Mouse (Mus musculus): ENCODE results near the gene Ambra1. TPM values are rescaled to one million over a fixed set of nuclear protein-coding genes. Genes with fewer than 3 reads are reported as not detected.
A peak's percentile ranks its signal among the peaks of the same experiment; 100 is the strongest.

The Ambra1 gene
- 18.6 and 21.1 TPM in 2 replicates for polyA plus RNA-seq (2014; fragmentation: Nextera tagmentation; extraction: Ambion mirVana)

DNA sequence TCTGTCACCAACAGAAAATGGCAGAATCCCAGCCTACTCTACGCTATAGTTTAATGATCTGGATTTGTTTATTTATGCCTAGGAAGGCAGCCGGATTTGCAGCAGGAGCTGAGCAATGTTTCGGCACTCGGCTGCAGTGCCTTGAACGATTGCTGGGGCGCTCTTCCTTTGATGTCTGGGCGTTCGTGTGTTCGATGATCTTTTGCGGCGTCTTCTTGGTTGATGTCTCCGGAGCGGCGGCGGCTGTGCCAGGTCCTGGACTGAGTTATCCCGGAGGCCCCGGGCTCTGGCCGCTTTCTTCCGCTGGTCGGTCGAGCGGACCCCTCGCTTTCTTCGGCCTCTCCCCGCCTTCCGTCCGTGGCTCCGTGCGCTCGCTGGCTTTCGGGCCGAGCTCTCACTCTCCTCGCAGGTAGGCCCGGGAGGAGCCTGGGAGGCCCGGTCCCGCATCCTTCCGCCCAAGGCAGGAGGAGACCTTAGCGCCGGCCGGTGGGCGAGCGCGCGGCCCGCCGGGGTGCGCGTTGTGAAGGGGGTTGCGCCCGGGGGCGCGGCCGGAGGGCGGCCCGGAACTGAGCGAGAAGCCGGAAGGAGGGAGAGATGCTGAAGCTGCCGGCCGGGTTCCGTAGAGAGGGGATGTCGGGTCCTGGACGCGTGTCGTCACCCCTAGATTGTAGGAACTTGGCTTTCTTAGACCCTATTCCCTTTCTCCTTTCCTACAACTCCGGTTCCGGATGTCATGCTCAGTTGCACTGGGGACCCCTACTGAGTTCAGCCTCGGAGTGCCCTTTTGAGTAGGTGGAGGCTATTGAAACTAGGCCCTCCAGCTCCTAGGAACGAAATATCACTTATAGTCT, at the start of gene Ambra1:
Gene Ambra1, plus strand, starts transcription at position 164 of the 851 bp plus-strand sequence.
- under 1% methylated on average over 65 of the region's 68 CpGs for WGBS
- DNase-seq (ENCODE audit: low spot score): peak; percentile 91
- Histone ChIP-seq H3K4me1 (ENCODE audit: control insufficient read depth, insufficient read depth, low read length) (no peaks in the 10 kb centered on the region), H3K27me3 (ENCODE audit: control insufficient read depth, insufficient read depth, low read length) (no peaks in the 10 kb centered on the region), H3K27ac (replicated peaks; ENCODE audit: low read depth, low read length) (peak within 1 kb of the TSS; percentile 83), H3K9me3 (ENCODE audit: control insufficient read depth, low read length) (no peaks in the 10 kb centered on the region), H3K4me2 (ENCODE audit: low read depth, severe bottlenecking) (peak within 1 kb of the TSS; percentile 50), H3K36me3 (ENCODE audit: control insufficient read depth, insufficient read depth, low read length) (no peaks in the 10 kb centered on the region), H3K9ac (ENCODE audit: low read length) (peak within 1 kb of the TSS; percentile 90), H3K4me3 (ENCODE audit: low read depth, low read length) (peak within 1 kb of the TSS; percentile 95)
- ATAC-seq (ENCODE audit: insufficient number of reproducible peaks, low FRiP score, low TSS enrichment, low read depth): peak; percentile 80

DNA sequence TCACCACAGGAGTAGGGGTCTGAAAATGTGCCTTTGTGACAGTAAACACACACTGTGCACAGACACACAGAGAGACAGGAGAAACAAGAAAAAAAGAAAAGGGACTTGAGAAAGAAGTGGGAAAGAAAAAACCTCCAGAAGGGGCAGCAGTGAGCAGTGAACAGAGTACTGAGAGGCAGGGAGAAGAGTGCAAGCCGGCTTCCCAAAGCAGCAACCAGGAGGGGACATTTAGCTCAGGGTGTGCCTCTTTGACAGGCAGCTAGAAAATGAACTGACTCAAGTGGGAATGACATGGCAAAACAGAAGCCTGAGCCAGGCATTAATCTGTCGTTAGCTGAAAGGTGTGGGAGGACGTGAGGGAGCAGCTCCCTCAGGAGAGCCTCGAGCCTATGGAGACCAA, 47.1 kb upstream of the Ambra1 start:
- 62% methylated on average over 4 of the region's 4 CpGs for WGBS
- no peaks in the 10 kb centered on the region for H3K9me3 ChIP-seq (ENCODE audit: control insufficient read depth, low read length)
- peaks cover 7% of the 10 kb centered on the region; the same call in 1 of the 2 replicates for H3K36me3 ChIP-seq (ENCODE audit: control insufficient read depth, insufficient read depth, low read length)
- no peak overlapping the region for H3K9ac ChIP-seq (ENCODE audit: low read length)
- no peaks in the 10 kb centered on the region for H3K4me1 ChIP-seq (ENCODE audit: control insufficient read depth, insufficient read depth, low read length)
- DNase-seq (ENCODE audit: low spot score): peak; percentile 58
- H3K27ac ChIP-seq (replicated peaks; ENCODE audit: low read depth, low read length): no peak overlapping the region
- no peak overlapping the region for H3K4me2 ChIP-seq (ENCODE audit: low read depth, severe bottlenecking)
- no peak for ATAC-seq (ENCODE audit: insufficient number of reproducible peaks, low FRiP score, low TSS enrichment, low read depth)
- H3K27me3 ChIP-seq (ENCODE audit: control insufficient read depth, insufficient read depth, low read length): no peaks in the 10 kb centered on the region
- H3K4me3 ChIP-seq (ENCODE audit: low read depth, low read length): no peak overlapping the region

DNA sequence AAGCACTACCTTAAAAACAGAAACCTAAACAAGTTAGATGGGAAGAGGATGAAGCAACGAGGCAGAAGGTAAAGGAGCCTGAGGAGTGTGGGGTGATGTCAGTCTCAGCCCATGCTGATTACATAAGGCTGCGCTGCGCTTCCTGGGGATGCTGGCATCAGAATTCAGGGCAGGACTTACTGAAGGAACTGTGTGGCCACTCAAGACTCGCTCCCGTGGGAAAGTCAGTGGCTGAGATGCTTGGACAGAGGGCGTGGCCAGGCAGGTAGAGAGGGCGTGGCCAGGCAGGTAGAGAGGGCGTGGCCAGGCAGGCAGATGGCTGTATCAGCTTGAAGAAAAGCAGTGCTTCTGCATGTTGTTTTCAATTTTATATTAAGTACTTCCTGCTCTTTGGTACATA, 46.0 kb upstream of the Ambra1 start:
- H3K4me3 ChIP-seq (ENCODE audit: low read depth, low read length): no peak overlapping the region
- H3K4me1 ChIP-seq (ENCODE audit: control insufficient read depth, insufficient read depth, low read length): no peaks in the 10 kb centered on the region
- no peaks in the 10 kb centered on the region for H3K27me3 ChIP-seq (ENCODE audit: control insufficient read depth, insufficient read depth, low read length)
- DNase-seq (ENCODE audit: low spot score) (no peak), ATAC-seq (ENCODE audit: insufficient number of reproducible peaks, low FRiP score, low TSS enrichment, low read depth) (no peak)
- no peaks in the 10 kb centered on the region for H3K9me3 ChIP-seq (ENCODE audit: control insufficient read depth, low read length)
- no peak overlapping the region for H3K27ac ChIP-seq (replicated peaks; ENCODE audit: low read depth, low read length)
- WGBS: 81% methylated on average over 8 of the region's 8 CpGs
- H3K36me3 ChIP-seq (ENCODE audit: control insufficient read depth, insufficient read depth, low read length): peaks cover 4% of the 10 kb centered on the region; the same call in 1 of the 2 replicates
- H3K4me2 ChIP-seq (ENCODE audit: low read depth, severe bottlenecking): no peak overlapping the region
- H3K9ac ChIP-seq (ENCODE audit: low read length): no peak overlapping the region

DNA sequence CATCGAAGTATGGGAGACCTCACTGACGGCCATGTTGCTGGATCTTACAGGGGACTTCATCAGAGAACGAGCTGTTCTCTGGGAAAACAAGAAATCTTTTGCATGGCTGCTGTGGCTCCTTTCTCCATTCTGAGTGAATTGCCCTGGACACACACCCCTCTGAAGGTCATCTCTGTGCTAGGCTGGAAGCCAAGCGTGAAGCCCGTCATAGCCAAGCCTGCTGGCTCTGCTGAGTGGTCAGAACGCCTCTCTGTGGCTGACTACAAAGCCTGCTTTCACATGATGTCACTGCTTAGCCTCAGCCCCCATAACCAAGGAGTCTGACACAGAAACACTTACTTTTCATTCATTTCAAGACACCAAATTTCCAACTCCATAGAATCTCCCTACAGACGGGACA, 40.5 kb upstream of the Ambra1 start:
- no peak for DNase-seq (ENCODE audit: low spot score)
- Histone ChIP-seq H3K4me3 (ENCODE audit: low read depth, low read length) (no peak overlapping the region), H3K36me3 (ENCODE audit: control insufficient read depth, insufficient read depth, low read length) (peaks cover 2% of the 10 kb centered on the region; the same call in 1 of the 2 replicates), H3K9ac (ENCODE audit: low read length) (no peak overlapping the region), H3K4me1 (ENCODE audit: control insufficient read depth, insufficient read depth, low read length) (no peaks in the 10 kb centered on the region), H3K4me2 (ENCODE audit: low read depth, severe bottlenecking) (no peak overlapping the region), H3K27ac (replicated peaks; ENCODE audit: low read depth, low read length) (no peak overlapping the region), H3K27me3 (ENCODE audit: control insufficient read depth, insufficient read depth, low read length) (no peaks in the 10 kb centered on the region), H3K9me3 (ENCODE audit: control insufficient read depth, low read length) (no peaks in the 10 kb centered on the region)
- WGBS: 87% methylated on average over 7 of the region's 7 CpGs
- no peak for ATAC-seq (ENCODE audit: insufficient number of reproducible peaks, low FRiP score, low TSS enrichment, low read depth)

DNA sequence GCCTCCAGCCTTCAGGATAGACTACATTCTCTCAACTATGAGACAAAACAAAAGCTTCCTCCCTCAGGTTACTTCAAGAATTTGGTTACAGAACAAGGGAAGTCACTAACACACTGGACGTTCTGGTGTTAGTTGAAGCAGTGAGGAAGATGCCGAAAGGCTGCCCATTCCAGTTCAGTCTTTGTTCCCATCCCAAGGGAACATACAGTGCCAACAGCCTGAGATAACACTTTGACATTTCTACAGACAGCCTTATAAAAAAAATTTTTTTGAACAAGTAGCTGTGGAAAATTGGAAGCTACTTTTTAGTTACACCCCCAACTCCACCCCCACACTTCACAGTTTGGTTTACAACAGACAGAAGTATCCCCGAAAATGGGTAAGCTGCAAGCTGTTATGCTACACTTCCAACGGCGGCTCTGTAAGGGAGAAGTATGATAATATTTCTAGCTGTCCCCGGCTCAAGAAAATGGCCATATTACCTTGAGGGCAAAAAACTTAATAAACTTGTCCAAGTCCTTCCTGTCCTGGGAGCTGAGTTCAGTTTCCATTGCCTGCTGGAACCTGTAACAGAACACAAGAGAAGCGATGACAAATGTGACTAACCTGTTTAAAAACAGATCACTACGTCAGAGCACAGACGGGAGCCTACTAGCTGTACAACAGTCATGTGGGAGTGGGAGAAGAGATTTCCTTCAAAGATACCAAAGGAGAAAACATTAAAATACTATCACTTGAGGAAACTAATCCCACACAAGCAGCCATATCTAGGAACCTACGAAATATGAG, 34.3 kb upstream of the Ambra1 start:
- 90% methylated on average over 10 of the region's 10 CpGs for WGBS
- Histone ChIP-seq H3K9ac (ENCODE audit: low read length) (no peak overlapping the region), H3K9me3 (ENCODE audit: control insufficient read depth, low read length) (no peaks in the 10 kb centered on the region), H3K4me1 (ENCODE audit: control insufficient read depth, insufficient read depth, low read length) (no peaks in the 10 kb centered on the region), H3K4me2 (ENCODE audit: low read depth, severe bottlenecking) (no peak overlapping the region), H3K36me3 (ENCODE audit: control insufficient read depth, insufficient read depth, low read length) (no peaks in the 10 kb centered on the region), H3K4me3 (ENCODE audit: low read depth, low read length) (no peak overlapping the region), H3K27me3 (ENCODE audit: control insufficient read depth, insufficient read depth, low read length) (no peaks in the 10 kb centered on the region), H3K27ac (replicated peaks; ENCODE audit: low read depth, low read length) (no peak overlapping the region)
- no peak for DNase-seq (ENCODE audit: low spot score)
- no peak for ATAC-seq (ENCODE audit: insufficient number of reproducible peaks, low FRiP score, low TSS enrichment, low read depth)

DNA sequence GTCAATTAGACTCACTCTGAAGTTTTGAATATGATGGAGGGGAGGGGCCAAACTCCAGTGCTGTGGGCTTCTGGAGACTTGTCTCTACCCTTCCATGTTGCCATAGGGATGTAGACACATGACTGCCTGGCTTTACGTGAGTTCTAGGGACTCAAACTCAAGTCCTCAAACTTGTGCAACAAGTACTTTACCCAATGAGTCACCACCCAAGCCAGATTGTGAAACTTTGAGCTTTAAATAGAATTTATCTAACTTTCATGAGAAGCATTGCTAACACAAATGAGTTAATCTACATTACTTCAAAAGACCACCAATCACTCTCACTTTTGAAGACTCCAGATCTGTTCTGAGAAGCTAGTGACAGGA, 33.7 kb upstream of the Ambra1 start:
- DNase-seq (ENCODE audit: low spot score): no peak
- WGBS: 94% methylated on average over 1 of the region's 1 CpGs
- H3K4me2 ChIP-seq (ENCODE audit: low read depth, severe bottlenecking): no peak overlapping the region
- H3K9me3 ChIP-seq (ENCODE audit: control insufficient read depth, low read length): no peaks in the 10 kb centered on the region
- H3K4me3 ChIP-seq (ENCODE audit: low read depth, low read length): no peak overlapping the region
- H3K9ac ChIP-seq (ENCODE audit: low read length): no peak overlapping the region
- no peaks in the 10 kb centered on the region for H3K4me1 ChIP-seq (ENCODE audit: control insufficient read depth, insufficient read depth, low read length)
- no peaks in the 10 kb centered on the region for H3K36me3 ChIP-seq (ENCODE audit: control insufficient read depth, insufficient read depth, low read length)
- no peak for ATAC-seq (ENCODE audit: insufficient number of reproducible peaks, low FRiP score, low TSS enrichment, low read depth)
- H3K27me3 ChIP-seq (ENCODE audit: control insufficient read depth, insufficient read depth, low read length): no peaks in the 10 kb centered on the region
- no peak overlapping the region for H3K27ac ChIP-seq (replicated peaks; ENCODE audit: low read depth, low read length)

DNA sequence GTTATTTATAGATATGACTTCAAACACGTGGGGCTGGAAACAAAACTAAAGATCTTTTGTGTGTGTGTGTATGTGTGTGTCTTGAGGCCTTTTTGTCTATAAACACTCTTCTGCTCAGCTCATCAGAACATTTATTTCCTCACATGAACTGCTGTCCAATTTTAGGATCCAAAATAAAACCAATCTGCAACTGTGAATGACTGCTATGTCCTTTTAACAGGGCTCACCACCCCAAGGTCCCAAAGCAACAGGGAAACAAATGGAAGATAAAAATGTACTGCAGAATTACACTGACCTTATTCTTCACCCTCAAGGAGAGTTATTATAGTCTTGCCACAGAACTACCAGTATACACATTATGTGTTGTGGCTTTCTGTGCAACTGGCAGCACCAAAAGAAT, 30.7 kb upstream of the Ambra1 start:
- Histone ChIP-seq H3K27me3 (ENCODE audit: control insufficient read depth, insufficient read depth, low read length) (no peaks in the 10 kb centered on the region), H3K27ac (replicated peaks; ENCODE audit: low read depth, low read length) (no peak overlapping the region), H3K4me2 (ENCODE audit: low read depth, severe bottlenecking) (no peak overlapping the region), H3K36me3 (ENCODE audit: control insufficient read depth, insufficient read depth, low read length) (no peaks in the 10 kb centered on the region), H3K9me3 (ENCODE audit: control insufficient read depth, low read length) (no peaks in the 10 kb centered on the region), H3K9ac (ENCODE audit: low read length) (no peak overlapping the region), H3K4me3 (ENCODE audit: low read depth, low read length) (no peak overlapping the region), H3K4me1 (ENCODE audit: control insufficient read depth, insufficient read depth, low read length) (no peaks in the 10 kb centered on the region)
- ATAC-seq (ENCODE audit: insufficient number of reproducible peaks, low FRiP score, low TSS enrichment, low read depth): no peak
- WGBS: 77% methylated on average over 1 of the region's 1 CpGs
- no peak for DNase-seq (ENCODE audit: low spot score)

DNA sequence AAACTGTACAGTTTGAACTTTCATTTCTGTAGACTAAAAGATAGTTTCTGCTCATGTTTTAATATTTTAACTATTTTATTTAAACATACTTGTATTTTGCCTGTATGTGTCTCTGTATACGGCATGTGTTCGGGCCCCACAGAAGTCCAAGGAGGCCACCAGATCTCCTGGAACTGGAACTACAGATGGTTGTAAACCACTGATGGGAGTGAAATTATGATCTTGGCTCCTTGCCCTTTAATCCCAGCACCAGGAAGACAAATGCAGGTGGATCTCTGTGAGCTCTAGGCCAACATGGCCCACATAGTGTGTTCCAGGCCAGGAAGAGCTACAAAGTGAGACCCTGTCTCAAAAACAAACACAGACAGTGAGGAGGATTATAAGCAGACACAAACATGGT, 28.6 kb upstream of the Ambra1 start:
- H3K27ac ChIP-seq (replicated peaks; ENCODE audit: low read depth, low read length): no peak overlapping the region
- 97% methylated on average over 2 of the region's 2 CpGs for WGBS
- no peak overlapping the region for H3K4me2 ChIP-seq (ENCODE audit: low read depth, severe bottlenecking)
- no peak for ATAC-seq (ENCODE audit: insufficient number of reproducible peaks, low FRiP score, low TSS enrichment, low read depth)
- H3K4me1 ChIP-seq (ENCODE audit: control insufficient read depth, insufficient read depth, low read length): no peaks in the 10 kb centered on the region
- H3K9ac ChIP-seq (ENCODE audit: low read length): no peak overlapping the region
- H3K4me3 ChIP-seq (ENCODE audit: low read depth, low read length): no peak overlapping the region
- H3K36me3 ChIP-seq (ENCODE audit: control insufficient read depth, insufficient read depth, low read length): no peaks in the 10 kb centered on the region
- H3K27me3 ChIP-seq (ENCODE audit: control insufficient read depth, insufficient read depth, low read length): no peaks in the 10 kb centered on the region
- DNase-seq (ENCODE audit: low spot score): no peak
- no peaks in the 10 kb centered on the region for H3K9me3 ChIP-seq (ENCODE audit: control insufficient read depth, low read length)
